Mouse (Mus musculus) small intestine, adult 2 months (tissue): ENCODE measurements around the gene Snrnp35. TPM values are rescaled to one million over a fixed set of nuclear protein-coding genes. Genes with fewer than 3 reads are reported as not detected.

ENCODE experiments used
- H3K27ac ChIP-seq: fragments of 200-500 bp; 2 replicates; pipeline ENCODE4 v1.5.1; 2012; ENCODE audit warnings: low read depth, low read length, control low read depth, inconsistent platforms; ENCODE audit not compliant: insufficient read depth
- H3K27me3 ChIP-seq: fragments of 200-500 bp; 2 replicates; pipeline ENCODE4 v1.6.1; 2012; ENCODE audit warnings: mild to moderate bottlenecking, moderate library complexity, low read length, inconsistent platforms; ENCODE audit not compliant: control insufficient read depth, insufficient read depth
- H3K36me3 ChIP-seq: fragments of 200-500 bp; 2 replicates; pipeline ENCODE4 v1.6.1; 2012; ENCODE audit warnings: mild to moderate bottlenecking, low read length, control low read depth, inconsistent platforms; ENCODE audit not compliant: control insufficient read depth, insufficient read depth
- H3K4me1 ChIP-seq: fragments of 200-500 bp; 2 replicates; pipeline ENCODE4 v1.6.1; 2012; ENCODE audit warnings: low read length, inconsistent platforms, mixed read lengths; ENCODE audit not compliant: control insufficient read depth, insufficient read depth, insufficient read length
- H3K4me3 ChIP-seq: fragments of 200-500 bp; 2 replicates; pipeline ENCODE4 v1.5.1; 2012; ENCODE audit warnings: low read depth, mild to moderate bottlenecking, control low read depth, inconsistent platforms, low read length, moderate library complexity
- CTCF ChIP-seq: fragments of 200-500 bp; IDR thresholded peaks from 2 replicates; pipeline ENCODE4 v1.5.1; 2012; ENCODE audit warnings: low read depth, mild to moderate bottlenecking, control low read depth, inconsistent platforms, low read length, moderate library complexity, mixed read lengths; ENCODE audit not compliant: insufficient replicate concordance, insufficient read length; ENCODE audit errors: extremely low read depth
- POLR2A ChIP-seq: fragments of 200-500 bp; IDR thresholded peaks from 2 replicates; pipeline ENCODE4 v1.6.1; 2012; ENCODE audit warnings: low read depth, mild to moderate bottlenecking, control low read depth, inconsistent platforms, low read length, moderate library complexity
- WGBS: fragments of 180-500 bp; shearing (Covaris S2); methylation state at CpG from one replicate; pipeline ENCODE4 v1.1.7; 2018; 5-methylcytosine and 5-hydroxymethylcytosine counted together
- polyA plus RNA-seq: library from polyadenylated mRNA; depleted of rRNA; stranded (reverse); fragments of >200 nt; gene quantifications from 2 replicates; pipeline ENCODE4 v1.2.3, GENCODE M21; 2012

Gene Snrnp35
- polyA plus RNA-seq, 1 experiment, result 1.8 TPM

DNA sequence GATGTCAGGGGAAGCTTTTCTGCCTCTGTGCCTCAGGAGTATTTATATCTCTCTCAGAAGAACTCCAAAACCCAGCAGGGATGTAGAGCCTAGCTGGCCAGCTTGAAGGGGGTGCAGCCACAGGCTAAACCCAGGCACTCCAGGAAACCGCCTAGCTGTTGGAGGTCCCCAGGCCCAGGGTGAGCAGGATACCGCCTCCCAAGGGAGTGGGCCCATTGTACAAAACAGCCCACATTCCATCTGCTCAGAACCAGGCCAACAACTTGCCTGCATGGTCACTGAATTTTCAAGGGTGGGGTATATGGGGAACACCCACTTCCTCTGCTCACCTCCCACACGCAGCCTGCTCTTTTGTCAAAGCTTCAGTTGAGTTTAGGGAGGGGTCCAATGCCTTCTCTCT, 17.6 kb downstream of the Snrnp35 start:
- H3K4me3 ChIP-seq, result no peak overlapping the region
- H3K27ac ChIP-seq, result no peak overlapping the region
- H3K27me3 ChIP-seq, result no peaks in the 10 kb centered on the region
- WGBS, result 92% methylated on average over 3 of the region's 3 CpGs
- no peak for TF ChIP-seq CTCF
- TF ChIP-seq POLR2A, result no peak
- peaks cover 3% of the 10 kb centered on the region for H3K4me1 ChIP-seq
- no peaks in the 10 kb centered on the region for H3K36me3 ChIP-seq

DNA sequence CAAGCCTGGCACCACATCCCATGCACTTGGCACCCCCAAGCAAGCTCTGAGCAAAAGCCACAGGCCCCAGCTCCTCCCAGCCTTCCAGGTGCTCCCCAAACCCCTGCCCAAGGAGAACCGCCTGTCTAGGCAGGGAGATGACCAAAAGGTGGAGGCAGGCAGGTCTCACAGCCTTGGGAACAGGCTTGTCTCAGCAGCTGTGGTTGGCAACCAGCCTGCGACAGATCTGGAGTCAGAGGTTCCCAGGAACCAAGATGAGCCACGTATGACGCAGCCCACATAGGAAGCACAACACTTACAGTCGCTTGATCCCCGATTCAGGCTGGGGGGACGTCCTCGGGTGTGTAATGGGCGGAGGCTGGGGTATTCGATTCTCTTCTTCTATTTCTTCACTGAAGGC, 18.6 kb downstream of the Snrnp35 start:
- no peak for TF ChIP-seq POLR2A
- TF ChIP-seq CTCF, result no peak
- 85% methylated on average over 10 of the region's 10 CpGs for WGBS
- Histone ChIP-seq H3K27me3 (no peaks in the 10 kb centered on the region), H3K4me1 (peaks cover under 1% of the 10 kb centered on the region), H3K27ac (no peak overlapping the region), H3K4me3 (no peak overlapping the region), H3K36me3 (no peaks in the 10 kb centered on the region)

DNA sequence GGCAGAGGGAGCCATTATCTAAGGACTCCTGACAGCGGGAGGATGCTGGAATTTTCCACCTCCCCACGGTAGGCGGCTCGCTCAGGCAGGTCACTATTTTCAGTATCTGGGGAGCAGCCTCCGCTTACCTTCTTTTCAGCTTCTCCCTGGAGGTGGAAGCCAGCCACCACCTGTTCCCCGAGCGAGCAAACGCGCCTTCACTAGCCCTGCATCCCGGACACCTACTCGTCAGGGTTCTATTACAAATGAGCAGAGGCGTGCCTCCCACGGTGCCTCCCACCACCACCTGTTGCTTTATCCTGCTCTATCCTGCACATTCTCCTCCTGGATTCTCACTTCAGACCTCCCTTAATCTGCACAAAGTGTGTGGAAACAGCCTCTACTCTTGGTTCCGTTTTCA, 20.8 kb downstream of the Snrnp35 start:
- no peaks in the 10 kb centered on the region for H3K27me3 ChIP-seq
- no peak for TF ChIP-seq CTCF
- no peak for TF ChIP-seq POLR2A
- no peaks in the 10 kb centered on the region for H3K36me3 ChIP-seq
- WGBS, result 73% methylated on average over 14 of the region's 14 CpGs
- peaks cover 1% of the 10 kb centered on the region; the same call in 1 of the 2 replicates for H3K4me1 ChIP-seq
- H3K27ac ChIP-seq, result no peak overlapping the region
- no peak overlapping the region for H3K4me3 ChIP-seq

DNA sequence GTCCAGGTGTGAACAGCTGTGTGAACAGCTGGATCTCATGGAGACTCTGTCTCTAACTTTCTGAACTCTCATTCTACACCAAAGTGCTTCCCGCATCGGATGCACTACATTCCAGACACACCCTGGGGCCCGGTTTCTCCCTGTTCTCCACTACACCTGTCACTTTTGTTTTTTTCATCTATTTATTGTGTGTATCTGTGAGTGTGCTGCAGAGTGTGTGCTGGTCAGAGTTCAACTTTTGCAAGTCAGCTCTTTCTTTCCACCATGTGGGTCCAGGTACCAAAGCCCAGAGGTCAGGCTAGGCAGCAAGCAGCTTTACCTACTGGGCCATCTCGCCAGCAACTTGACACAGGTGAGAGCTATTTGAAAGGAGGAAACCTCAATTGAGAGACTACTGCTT, 22.3 kb downstream of the Snrnp35 start:
- peaks cover 1% of the 10 kb centered on the region; the same call in 1 of the 2 replicates for H3K4me1 ChIP-seq
- TF ChIP-seq CTCF (no peak), POLR2A (no peak)
- H3K27ac ChIP-seq, result no peak overlapping the region
- H3K36me3 ChIP-seq, result no peaks in the 10 kb centered on the region
- no peak overlapping the region for H3K4me3 ChIP-seq
- WGBS, result 26% methylated on average over 4 of the region's 4 CpGs
- no peaks in the 10 kb centered on the region for H3K27me3 ChIP-seq

DNA sequence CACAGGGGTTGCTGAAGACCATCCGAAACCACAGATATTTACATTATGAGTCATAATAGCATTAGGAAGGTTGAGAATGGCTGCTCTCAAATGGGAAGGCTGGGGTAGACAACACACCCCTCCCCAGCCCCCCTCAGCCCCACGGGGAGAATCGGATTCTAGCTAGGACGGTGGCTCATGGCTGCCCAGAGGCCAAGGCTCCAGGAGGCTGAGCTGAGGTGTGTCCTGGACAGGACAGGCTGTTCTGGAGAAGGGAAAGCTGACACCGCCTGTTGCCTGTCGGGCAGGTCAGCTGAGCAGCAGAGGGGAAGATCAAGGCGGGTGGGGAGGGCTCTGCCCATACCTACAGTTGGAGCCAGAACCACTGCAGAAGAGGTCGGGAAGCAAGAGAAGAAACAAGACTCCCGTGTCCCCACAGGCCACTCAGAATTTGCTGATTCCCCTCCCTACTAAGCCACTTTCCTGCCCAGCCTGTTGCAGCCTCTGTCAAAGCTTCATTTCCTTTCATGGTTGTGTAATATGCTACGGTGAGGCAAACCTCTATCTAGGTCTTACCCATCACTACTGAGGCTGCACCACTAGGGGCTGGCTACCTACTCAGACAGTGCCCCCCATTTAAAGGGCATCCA, 23.9 kb downstream of the Snrnp35 start:
- Histone ChIP-seq H3K36me3 (no peaks in the 10 kb centered on the region), H3K4me3 (no peak overlapping the region), H3K27ac (no peak overlapping the region), H3K4me1 (peaks cover 1% of the 10 kb centered on the region; the same call in 1 of the 2 replicates), H3K27me3 (no peaks in the 10 kb centered on the region)
- WGBS, result 47% methylated on average over 10 of the region's 10 CpGs
- no peak for TF ChIP-seq CTCF
- TF ChIP-seq POLR2A, result no peak

DNA sequence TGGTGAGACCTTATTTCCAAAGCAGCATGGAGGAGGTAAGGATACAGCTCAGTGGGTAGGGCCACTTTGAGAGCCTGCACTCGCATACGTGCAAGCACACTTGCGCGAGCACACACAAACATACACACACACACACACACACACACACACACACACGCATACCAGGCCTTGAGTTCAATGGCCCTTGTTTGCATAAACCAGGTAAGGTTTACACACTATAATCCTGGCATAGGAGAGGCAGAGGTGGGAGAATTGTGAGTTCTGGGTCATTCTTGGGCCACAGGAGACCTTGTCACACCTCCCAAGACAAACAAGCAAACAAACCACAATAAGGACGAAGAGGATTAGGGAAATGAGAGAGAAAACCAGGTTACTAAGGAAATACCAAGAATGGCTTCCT, 26.3 kb downstream of the Snrnp35 start:
- no peak for TF ChIP-seq CTCF
- TF ChIP-seq POLR2A, result no peak
- no peak overlapping the region for H3K27ac ChIP-seq
- WGBS, result 85% methylated on average over 6 of the region's 6 CpGs

DNA sequence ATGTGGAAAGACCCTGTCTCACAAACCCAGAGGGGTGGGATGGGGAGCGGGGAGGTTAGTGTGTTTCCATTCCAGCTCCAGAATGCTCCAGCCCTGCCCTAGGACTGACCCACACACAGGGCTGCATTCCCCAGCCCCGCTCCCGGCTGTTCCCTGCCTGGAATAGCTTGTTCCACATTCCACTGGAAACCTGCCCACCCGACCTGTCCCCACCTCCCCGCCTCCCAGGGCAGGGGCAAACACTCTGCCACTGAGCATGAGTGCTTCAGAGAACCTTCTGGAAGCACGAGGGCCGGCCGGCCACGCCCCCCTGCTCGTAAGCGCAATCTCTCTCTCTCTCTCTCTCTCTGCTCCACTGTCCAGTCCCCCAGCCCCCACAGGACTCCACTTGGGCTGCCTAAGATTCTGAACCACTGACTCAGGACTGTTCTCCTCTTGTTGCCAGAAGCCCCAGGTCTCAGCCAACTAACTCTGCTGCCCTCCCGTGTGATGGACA, 26.9 kb downstream of the Snrnp35 start:
- H3K4me3 ChIP-seq, result no peak overlapping the region
- WGBS, result 37% methylated on average over 12 of the region's 12 CpGs
- H3K36me3 ChIP-seq, result no peaks in the 10 kb centered on the region
- H3K4me1 ChIP-seq, result peaks cover 1% of the 10 kb centered on the region; the same call in 1 of the 2 replicates
- TF ChIP-seq CTCF (no peak), POLR2A (no peak)
- H3K27ac ChIP-seq, result no peak overlapping the region
- H3K27me3 ChIP-seq, result no peaks in the 10 kb centered on the region

More for the DNA sequence above, 26.3 kb downstream of the Snrnp35 start:
- no peaks in the 10 kb centered on the region for H3K27me3 ChIP-seq
- no peaks in the 10 kb centered on the region for H3K36me3 ChIP-seq
- peaks cover 1% of the 10 kb centered on the region; the same call in 1 of the 2 replicates for H3K4me1 ChIP-seq
- no peak overlapping the region for H3K4me3 ChIP-seq

DNA sequence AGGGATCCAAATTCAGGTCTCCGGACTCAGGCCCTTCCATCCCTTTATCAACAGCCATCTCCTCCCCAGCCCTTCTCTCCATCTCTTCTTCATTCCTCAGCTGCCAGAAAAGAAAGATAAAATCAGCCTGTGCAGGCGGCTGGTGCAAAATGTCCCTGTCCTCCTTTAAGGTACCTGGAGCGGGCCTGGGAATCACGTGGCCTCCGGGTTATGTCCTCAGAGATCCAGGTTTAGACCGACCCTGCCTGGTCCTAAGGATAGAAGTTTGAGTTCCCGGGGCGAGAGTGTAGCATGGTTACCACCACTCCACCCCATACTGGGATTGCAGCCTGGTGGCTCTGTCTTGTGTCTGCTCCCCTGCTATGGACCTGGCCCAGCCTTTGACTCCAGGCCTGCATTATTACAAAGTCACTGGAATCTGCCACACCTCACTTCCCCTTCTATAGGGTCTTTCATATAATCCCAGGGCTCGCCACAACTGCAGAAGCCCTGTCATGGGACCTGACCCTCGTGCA, 27.7 kb downstream of the Snrnp35 start:
- Histone ChIP-seq H3K36me3 (no peaks in the 10 kb centered on the region), H3K4me1 (peaks cover 1% of the 10 kb centered on the region; the same call in 1 of the 2 replicates), H3K27me3 (no peaks in the 10 kb centered on the region), H3K27ac (no peak overlapping the region), H3K4me3 (no peak overlapping the region)
- TF ChIP-seq CTCF (no peak), POLR2A (no peak)
- WGBS, result 89% methylated on average over 10 of the region's 10 CpGs
